Comparison of ENCODE assay signal across 11 mouse cellular contexts in genomic region chr5:33593620-33594019, GRCm38 (mm10). TPM values are rescaled to one million over a fixed set of nuclear protein-coding genes. Genes with fewer than 3 reads are reported as not detected.
A peak's percentile ranks its signal among the peaks of the same experiment; 100 is the strongest.
DNase-seq lines count a peak whose midpoint lies in the region; ATAC-seq and TF ChIP-seq lines count a peak whose summit lies in the region.
"Had no signal": no experiment of that assay in that cellular context is flagged by ENCODE, and none has a peak within 500 bp of the region (broad histone marks: within the 10 kb centered on the region; RNA-seq: fewer than 3 reads in every experiment).

No protein-coding gene starts in this region.

- no peak overlapping the region for H3K4me2 ChIP-seq in hindbrain, embryonic 12.5 days (replicated peaks)
- H3K4me2 ChIP-seq: embryonic facial prominence, embryonic 15.5 days had no signal

- H3K9me3 ChIP-seq in hindbrain, embryonic 10.5 days, result no peaks in the 10 kb centered on the region
- H3K9me3 ChIP-seq in hindbrain, embryonic 12.5 days (replicated peaks), result no peaks in the 10 kb centered on the region
- H3K9me3 ChIP-seq: embryonic facial prominence, embryonic 15.5 days had no signal

- H3K27me3 ChIP-seq in hindbrain, embryonic 10.5 days (ENCODE audit: insufficient read depth, poor library complexity, severe bottlenecking), result no peaks in the 10 kb centered on the region
- no peaks in the 10 kb centered on the region for H3K27me3 ChIP-seq in hindbrain, embryonic 12.5 days
- H3K27me3 ChIP-seq: embryonic facial prominence, embryonic 15.5 days had no signal

- H3K27ac ChIP-seq in hindbrain, embryonic 10.5 days, result no peak overlapping the region
- H3K27ac ChIP-seq in hindbrain, embryonic 12.5 days, result no peak overlapping the region
- no peak overlapping the region for H3K27ac ChIP-seq in bone marrow, adult 2 months (ENCODE audit: control insufficient read depth, insufficient read depth, low read depth, low read length, poor library complexity)
- H3K27ac ChIP-seq: embryonic facial prominence, embryonic 15.5 days; macrophage had no signal

- no peak for ATAC-seq in hindbrain, embryonic 12.5 days (ENCODE audit: low FRiP score)

- 0 out of 2 replicates have a peak, but pooled peaks have one; percentile 29 for TF ChIP-seq CTCF in bone marrow, adult 2 months (IDR thresholded peaks at IDR 0.05; ENCODE audit: control insufficient read depth, insufficient read depth, low read length)

- no peaks in the 10 kb centered on the region for H3K4me1 ChIP-seq in hindbrain, embryonic 10.5 days (replicated peaks)
- H3K4me1 ChIP-seq in hindbrain, embryonic 12.5 days, result no peaks in the 10 kb centered on the region
- no peaks in the 10 kb centered on the region for H3K4me1 ChIP-seq in bone marrow, adult 2 months (ENCODE audit: control insufficient read depth, insufficient read depth, low read length)
- H3K4me1 ChIP-seq: embryonic facial prominence, embryonic 15.5 days had no signal

- peak; percentile 31 for DNase-seq in hindbrain, embryonic 10.5 days (ENCODE audit: low spot score)
- peak; percentile 32 for DNase-seq in 416B (ENCODE audit: low read depth)
- peak; percentile 21 for DNase-seq in lung, postnatal 10 days
- no peak for DNase-seq in natural killer cell, adult 2 months (ENCODE audit: low spot score in 2 of 2)
- DNase-seq in layer of hippocampus, adult 9-11 months, result no peak
- DNase-seq in layer of hippocampus, postnatal 36 days, result no peak
- DNase-seq: right cerebral cortex, postnatal 25 days had no signal

- no peak overlapping the region for H3K9ac ChIP-seq in hindbrain, embryonic 12.5 days
- H3K9ac ChIP-seq: embryonic facial prominence, embryonic 15.5 days had no signal

- TF ChIP-seq POLR2A in bone marrow, adult 2 months (IDR thresholded peaks at IDR 0.05; ENCODE audit: borderline replicate concordance, control insufficient read depth, low read depth, low read length), result no peak

- H3K36me3 ChIP-seq in hindbrain, embryonic 10.5 days, result peaks cover 7% of the 10 kb centered on the region
- peaks cover 10% of the 10 kb centered on the region; the same call in 1 of the 2 replicates for H3K36me3 ChIP-seq in hindbrain, embryonic 12.5 days

- WGBS in hindbrain, embryonic 10.5 days, result 34% methylated on average over 2 of the region's 2 CpGs
- 36% methylated on average over 2 of the region's 2 CpGs for WGBS in hindbrain, embryonic 12.5 days
- WGBS in bone marrow, adult 2 months, result 54% methylated on average over 2 of the region's 2 CpGs

- H3K4me3 ChIP-seq in hindbrain, embryonic 10.5 days, result no peak overlapping the region
- no peak overlapping the region for H3K4me3 ChIP-seq in hindbrain, embryonic 12.5 days
- H3K4me3 ChIP-seq in bone marrow, adult 2 months (replicated peaks; ENCODE audit: control insufficient read depth, low read depth, low read length), result no peak overlapping the region
- H3K4me3 ChIP-seq: embryonic facial prominence, embryonic 15.5 days had no signal

RNA-seq across cellular contexts. Expression of gene Fam53a, which starts 35.8 kb away (rescaled TPM):
- polyA plus RNA-seq in hindbrain, embryonic 10.5 days (2016; fragmentation: Nextera tagmentation; extraction: Ambion mirVana), result 58.8 and 68.1 TPM in 2 replicates
- polyA plus RNA-seq in hindbrain, embryonic 12.5 days (2016; fragmentation: Nextera tagmentation; extraction: Ambion mirVana), result 42.3 and 50.8 TPM in 2 replicates
- 6.6 and 11.1 TPM in 2 replicates for polyA plus RNA-seq in bone marrow, adult 2 months (2011; ENCODE audit: insufficient read depth, insufficient read length, low replicate concordance, missing spikeins)
- total RNA-seq in layer of hippocampus, postnatal 36 days (2021), result 10 to 100 TPM; 28.6 to 32.0 TPM

RNA-seq across cellular contexts. Expression of gene Gm9903, which starts 36.1 kb away (rescaled TPM):
- polyA plus RNA-seq in hindbrain, embryonic 10.5 days (2016; fragmentation: Nextera tagmentation; extraction: Ambion mirVana), result 0.77 and 1.2 TPM in 2 replicates
- polyA plus RNA-seq in hindbrain, embryonic 12.5 days (2016; fragmentation: Nextera tagmentation; extraction: Ambion mirVana), result 0.35 and 1.3 TPM in 2 replicates
- polyA plus RNA-seq in bone marrow, adult 2 months (2011; ENCODE audit: insufficient read depth, insufficient read length, low replicate concordance, missing spikeins), result not detected in 2 replicates
- total RNA-seq in layer of hippocampus, postnatal 36 days (2021), result 1 to 10 TPM in 1 of 2 experiments, under 1 TPM in 1; 0.70 to 1.3 TPM

RNA-seq across cellular contexts. Expression of gene Slbp, which starts 58.8 kb away (rescaled TPM):
- polyA plus RNA-seq in hindbrain, embryonic 10.5 days (2016; fragmentation: Nextera tagmentation; extraction: Ambion mirVana), result 255 and 317 TPM in 2 replicates
- polyA plus RNA-seq in hindbrain, embryonic 12.5 days (2016; fragmentation: Nextera tagmentation; extraction: Ambion mirVana), result 182 and 186 TPM in 2 replicates
- polyA plus RNA-seq in bone marrow, adult 2 months (2011; ENCODE audit: insufficient read depth, insufficient read length, low replicate concordance, missing spikeins), result 194 and 275 TPM in 2 replicates
- total RNA-seq in layer of hippocampus, postnatal 36 days (2021), result 10 to 100 TPM; 21.0 to 21.1 TPM

Comparison
In these comparisons a context has a peak if more than half of its experiments do, and no peak if none do; other contexts are left out.
1. DNase-seq: peak in hindbrain, embryonic 10.5 days (single experiment), 416B (single experiment) and lung, postnatal 10 days (single experiment); none in natural killer cell, adult 2 months (0 of 2), layer of hippocampus, adult 9-11 months (single experiment) and layer of hippocampus, postnatal 36 days (0 of 2).